Mouse (Mus musculus): ENCODE data around the gene Tm4sf20. TPM values are rescaled to one million over a fixed set of nuclear protein-coding genes. Genes with fewer than 3 reads are reported as not detected.

Tm4sf20 gene
- polyA plus RNA-seq (2015; fragmentation: Illumina TruSeq; extraction: RNeasy Lipid Tissue Mini Kit (QIAGEN cat#74804); ENCODE audit: insufficient read depth, low read depth, low replicate concordance): not detected

GRCm38 (mm10) chr1:82768269-82768668 is at the start of gene Tm4sf20:
Tm4sf20 (minus strand) TSS chr1:82768461.

GRCm38 (mm10) chr1:82771022-82771586 is 2.8 kb upstream of the Tm4sf20 start, which contains the start of gene Gm47791:
Gm47791 (minus strand) TSS chr1:82771243.

GRCm38 (mm10) chr1:82724339-82725025 is 43.8 kb downstream of the Tm4sf20 start, which contains the start of gene Mff:
Mff (plus strand) TSS chr1:82724890.

Other genes with a start within 250 kb of the Tm4sf20 start
- 0.48 TPM for gene Col4a4, start 181.6 kb downstream of the Tm4sf20 start, polyA plus RNA-seq (2015; fragmentation: Illumina TruSeq; extraction: RNeasy Lipid Tissue Mini Kit (QIAGEN cat#74804); ENCODE audit: insufficient read depth, low read depth, low replicate concordance)
- 1.1 TPM for gene Col4a3, start 181.5 kb downstream of the Tm4sf20 start, polyA plus RNA-seq (2015; fragmentation: Illumina TruSeq; extraction: RNeasy Lipid Tissue Mini Kit (QIAGEN cat#74804); ENCODE audit: insufficient read depth, low read depth, low replicate concordance)
- gene Mff, start 43.6 kb downstream of the Tm4sf20 start, polyA plus RNA-seq (2015; fragmentation: Illumina TruSeq; extraction: RNeasy Lipid Tissue Mini Kit (QIAGEN cat#74804); ENCODE audit: insufficient read depth, low read depth, low replicate concordance): 30.1 TPM
- gene Gm47791, start 2.8 kb upstream of the Tm4sf20 start, polyA plus RNA-seq (2015; fragmentation: Illumina TruSeq; extraction: RNeasy Lipid Tissue Mini Kit (QIAGEN cat#74804); ENCODE audit: insufficient read depth, low read depth, low replicate concordance): not detected
- 3.6 TPM for gene Agfg1, start 71.0 kb upstream of the Tm4sf20 start, polyA plus RNA-seq (2015; fragmentation: Illumina TruSeq; extraction: RNeasy Lipid Tissue Mini Kit (QIAGEN cat#74804); ENCODE audit: insufficient read depth, low read depth, low replicate concordance)
- gene A030005L19Rik, start 144.9 kb upstream of the Tm4sf20 start, polyA plus RNA-seq (2015; fragmentation: Illumina TruSeq; extraction: RNeasy Lipid Tissue Mini Kit (QIAGEN cat#74804); ENCODE audit: insufficient read depth, low read depth, low replicate concordance): not detected
- gene A030014E15Rik, start 156.5 kb upstream of the Tm4sf20 start, polyA plus RNA-seq (2015; fragmentation: Illumina TruSeq; extraction: RNeasy Lipid Tissue Mini Kit (QIAGEN cat#74804); ENCODE audit: insufficient read depth, low read depth, low replicate concordance): not detected
- gene Gm6217, start 162.9 kb upstream of the Tm4sf20 start, polyA plus RNA-seq (2015; fragmentation: Illumina TruSeq; extraction: RNeasy Lipid Tissue Mini Kit (QIAGEN cat#74804); ENCODE audit: insufficient read depth, low read depth, low replicate concordance): not detected
- not detected for gene A030003K21Rik, start 174.9 kb upstream of the Tm4sf20 start, polyA plus RNA-seq (2015; fragmentation: Illumina TruSeq; extraction: RNeasy Lipid Tissue Mini Kit (QIAGEN cat#74804); ENCODE audit: insufficient read depth, low read depth, low replicate concordance)
- not detected for gene Gm7544, start 187.6 kb upstream of the Tm4sf20 start, polyA plus RNA-seq (2015; fragmentation: Illumina TruSeq; extraction: RNeasy Lipid Tissue Mini Kit (QIAGEN cat#74804); ENCODE audit: insufficient read depth, low read depth, low replicate concordance)
- gene Gm47955, start 191.8 kb upstream of the Tm4sf20 start, polyA plus RNA-seq (2015; fragmentation: Illumina TruSeq; extraction: RNeasy Lipid Tissue Mini Kit (QIAGEN cat#74804); ENCODE audit: insufficient read depth, low read depth, low replicate concordance): not detected
- not detected for gene Gm47959, start 232.1 kb upstream of the Tm4sf20 start, polyA plus RNA-seq (2015; fragmentation: Illumina TruSeq; extraction: RNeasy Lipid Tissue Mini Kit (QIAGEN cat#74804); ENCODE audit: insufficient read depth, low read depth, low replicate concordance)

All from pancreas, adult 10 weeks (tissue).